In genomic region chr19:4762876-4763275, GRCm38 (mm10) we compare ENCODE assay signal across 12 mouse cellular contexts. TPM values are rescaled to one million over a fixed set of nuclear protein-coding genes. Genes with fewer than 3 reads are reported as not detected.
DNase-seq lines count a peak whose midpoint lies in the region; TF ChIP-seq lines count a peak whose summit lies in the region.
"Had no signal": no experiment of that assay in that cellular context is flagged by ENCODE, and none has a peak within 500 bp of the region (broad histone marks: within the 10 kb centered on the region; RNA-seq: fewer than 3 reads in every experiment).

No protein-coding gene starts in this region.

- no peak overlapping the region for H3K4me3 ChIP-seq in layer of hippocampus, adult 2 months
- H3K4me3 ChIP-seq: heart, embryonic 15.5 days; megakaryocyte, embryonic 14.5 days had no signal

- no peak overlapping the region for H3K27ac ChIP-seq in layer of hippocampus, adult 2 months
- H3K27ac ChIP-seq: heart, embryonic 15.5 days had no signal

- peak; percentile 46 for DNase-seq in adrenal gland, postnatal 14 days
- DNase-seq in adrenal gland, adult 8-10 months: no peak
- DNase-seq in layer of hippocampus, adult 2 months (ENCODE audit: low spot score in 2 of 2): no peak
- no peak for DNase-seq in layer of hippocampus, adult 8-10 months (ENCODE audit: low spot score in 2 of 2)
- peak; percentile 56 for DNase-seq in NIH3T3 (ENCODE audit: low read depth)
- DNase-seq in kidney, postnatal 36 days: peak; percentile 45 to 63
- DNase-seq in layer of hippocampus, adult 9-11 months: no peak
- no peak for DNase-seq in spleen, adult 18-20 months
- DNase-seq: layer of hippocampus, postnatal 36 days; right cerebral cortex, postnatal 25 days had no signal

- peak; percentile 41 for TF ChIP-seq CTCF in layer of hippocampus, adult 2 months (conservative IDR thresholded peaks at IDR 0.05)

RNA-seq across cellular contexts. Expression of gene Rbm4b, which starts 6.6 kb away (rescaled TPM):
- 13.1 and 15.2 TPM in 2 replicates for total RNA-seq in adrenal gland, postnatal 14 days (2021)
- total RNA-seq in adrenal gland, adult 8-10 months (2022): 10 to 100 TPM; 14.3 to 16.5 (median 16.1) TPM
- 10 to 100 TPM; 16.8 to 17.9 TPM for total RNA-seq in layer of hippocampus, adult 2 months (2021)
- total RNA-seq in layer of hippocampus, adult 8-10 months (2022): 10 to 100 TPM; 14.6 to 20.0 (median 17.2) TPM

RNA-seq across cellular contexts. Expression of gene Rbm4, which starts 30.8 kb away (rescaled TPM):
- total RNA-seq in adrenal gland, postnatal 14 days (2021): 57.2 and 60.3 TPM in 2 replicates
- 10 to 100 TPM; 54.0 to 83.2 (median 62.0) TPM for total RNA-seq in adrenal gland, adult 8-10 months (2022)
- 10 to 100 TPM; 76.1 to 95.4 TPM for total RNA-seq in layer of hippocampus, adult 2 months (2021)
- 10 to 100 TPM; 79.4 to 87.1 (median 84.8) TPM for total RNA-seq in layer of hippocampus, adult 8-10 months (2022)

RNA-seq across cellular contexts. Expression of gene Gm21992, which starts 48.5 kb away (rescaled TPM):
- 23.1 and 30.8 TPM in 2 replicates for total RNA-seq in adrenal gland, postnatal 14 days (2021)
- total RNA-seq in adrenal gland, adult 8-10 months (2022): 10 to 100 TPM; 20.7 to 31.8 (median 24.4) TPM
- 10 to 100 TPM; 26.6 to 27.2 TPM for total RNA-seq in layer of hippocampus, adult 2 months (2021)
- total RNA-seq in layer of hippocampus, adult 8-10 months (2022): 10 to 100 TPM; 22.5 to 29.2 (median 26.0) TPM

RNA-seq across cellular contexts. Expression of gene Rbm14, which starts 48.6 kb away (rescaled TPM):
- total RNA-seq in adrenal gland, postnatal 14 days (2021): 43.5 and 45.4 TPM in 2 replicates
- 10 to 100 TPM; 43.7 to 64.6 (median 53.9) TPM for total RNA-seq in adrenal gland, adult 8-10 months (2022)
- 10 to 100 TPM; 59.5 to 65.9 TPM for total RNA-seq in layer of hippocampus, adult 2 months (2021)
- 10 to 100 TPM; 45.5 to 60.9 (median 54.8) TPM for total RNA-seq in layer of hippocampus, adult 8-10 months (2022)

RNA-seq across cellular contexts. Expression of gene Sptbn2, which starts 51.9 kb away (rescaled TPM):
- total RNA-seq in adrenal gland, postnatal 14 days (2021): 3.3 and 5.9 TPM in 2 replicates
- 1 to 10 TPM in 3 of 4 experiments, under 1 TPM in 1; 0.99 to 3.5 (median 1.6) TPM for total RNA-seq in adrenal gland, adult 8-10 months (2022)
- 100 to 1,000 TPM; 588 to 591 TPM for total RNA-seq in layer of hippocampus, adult 2 months (2021)
- total RNA-seq in layer of hippocampus, adult 8-10 months (2022): 100 to 1,000 TPM; 475 to 555 (median 513) TPM

Comparison
In these comparisons a context has a peak if more than half of its experiments do, and no peak if none do; other contexts are left out.
1. DNase-seq: peak in adrenal gland, postnatal 14 days (single experiment), NIH3T3 (single experiment) and kidney, postnatal 36 days (2 of 2); none in adrenal gland, adult 8-10 months (single experiment), layer of hippocampus, adult 2 months (0 of 2), layer of hippocampus, adult 8-10 months (0 of 2), layer of hippocampus, adult 9-11 months (single experiment) and spleen, adult 18-20 months (0 of 2).